In the genomic region with DNA sequence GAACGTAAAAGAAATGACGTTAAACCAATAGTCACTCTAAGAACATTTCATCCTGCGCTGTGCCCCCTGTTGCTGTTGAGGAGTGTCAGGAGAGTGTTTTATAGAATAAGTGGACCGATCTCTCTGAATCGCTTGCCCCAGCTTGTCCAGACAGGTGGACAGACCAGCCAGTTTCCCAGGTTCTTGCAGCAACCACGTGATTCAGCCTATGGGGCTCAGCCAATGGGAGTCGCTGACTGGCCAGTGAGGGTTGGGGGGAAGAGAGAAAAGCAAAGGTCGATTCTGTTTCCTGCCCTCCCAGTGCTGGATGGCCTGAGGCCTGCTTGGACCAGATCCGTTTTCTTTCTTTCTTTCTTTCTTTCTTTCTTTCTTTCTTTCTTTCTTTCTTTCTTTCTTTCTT, we compare ENCODE assay signal across 14 mouse cellular contexts. TPM values are rescaled to one million over a fixed set of nuclear protein-coding genes. Genes with fewer than 3 reads are reported as not detected.
DNase-seq lines count a peak whose midpoint lies in the region; ATAC-seq lines count a peak whose summit lies in the region.
"Had no signal": no experiment of that assay in that cellular context is flagged by ENCODE, and none has a peak within 500 bp of the region (broad histone marks: within the 10 kb centered on the region; RNA-seq: fewer than 3 reads in every experiment).

No protein-coding gene starts in this region.

- H3K4me2 ChIP-seq in heart, embryonic 11.5 days, result no peak overlapping the region; the same call in 1 of the 2 replicates
- H3K4me2 ChIP-seq in liver, embryonic 13.5 days, result no peak overlapping the region
- H3K4me2 ChIP-seq in liver, embryonic 12.5 days, result no peak overlapping the region
- H3K4me2 ChIP-seq: liver, embryonic 15.5 days; midbrain, embryonic 15.5 days; neural tube, embryonic 15.5 days had no signal

- no peaks in the 10 kb centered on the region for H3K36me3 ChIP-seq in heart, embryonic 11.5 days (ENCODE audit: control insufficient read depth, insufficient read depth, low read length)
- H3K36me3 ChIP-seq in liver, embryonic 13.5 days, result no peaks in the 10 kb centered on the region
- no peaks in the 10 kb centered on the region for H3K36me3 ChIP-seq in liver, embryonic 12.5 days
- H3K36me3 ChIP-seq: liver, embryonic 15.5 days; midbrain, embryonic 15.5 days; neural tube, embryonic 15.5 days had no signal

- H3K4me1 ChIP-seq in heart, embryonic 11.5 days (ENCODE audit: control insufficient read depth, insufficient read depth, low read length), result peaks cover 37% of the 10 kb centered on the region
- H3K4me1 ChIP-seq in liver, embryonic 13.5 days (replicated peaks), result peaks cover 6% of the 10 kb centered on the region; the same call in 1 of the 2 replicates
- H3K4me1 ChIP-seq in liver, embryonic 12.5 days, result no peaks in the 10 kb centered on the region

- H3K9ac ChIP-seq in heart, embryonic 11.5 days (ENCODE audit: low read depth, low read length), result no peak overlapping the region
- H3K9ac ChIP-seq in liver, embryonic 13.5 days, result no peak overlapping the region
- no peak overlapping the region for H3K9ac ChIP-seq in liver, embryonic 12.5 days
- H3K9ac ChIP-seq: forebrain, postnatal 0 days; liver, embryonic 15.5 days; midbrain, embryonic 15.5 days; neural tube, embryonic 15.5 days had no signal

- H3K4me3 ChIP-seq in heart, embryonic 11.5 days (ENCODE audit: low read depth, low read length), result no peak overlapping the region
- no peak overlapping the region for H3K4me3 ChIP-seq in liver, embryonic 13.5 days (replicated peaks)
- no peak overlapping the region for H3K4me3 ChIP-seq in liver, embryonic 12.5 days
- H3K4me3 ChIP-seq: liver, embryonic 15.5 days; midbrain, embryonic 15.5 days; neural tube, embryonic 15.5 days had no signal

- WGBS in heart, embryonic 11.5 days (ENCODE audit: insufficient replicate concordance), result 66% methylated on average over 9 of the region's 9 CpGs
- 55% methylated on average over 9 of the region's 9 CpGs for WGBS in liver, embryonic 13.5 days (ENCODE audit: insufficient replicate concordance)
- WGBS in liver, embryonic 12.5 days (ENCODE audit: insufficient replicate concordance), result 64% methylated on average over 9 of the region's 9 CpGs

- no peak for ATAC-seq in heart, embryonic 11.5 days (replicated peaks; ENCODE audit: insufficient number of reproducible peaks, low FRiP score, low TSS enrichment)
- ATAC-seq in liver, embryonic 13.5 days (ENCODE audit: low read depth), result peak; percentile 34; the same call in 1 of the 2 replicates
- ATAC-seq in liver, embryonic 12.5 days, result no peak
- ATAC-seq: forebrain, postnatal 0 days; midbrain, embryonic 15.5 days had no signal

- H3K9me3 ChIP-seq in heart, embryonic 11.5 days (replicated peaks; ENCODE audit: control insufficient read depth, low read length), result no peaks in the 10 kb centered on the region
- no peaks in the 10 kb centered on the region for H3K9me3 ChIP-seq in liver, embryonic 13.5 days (replicated peaks)
- no peaks in the 10 kb centered on the region for H3K9me3 ChIP-seq in liver, embryonic 12.5 days (replicated peaks)
- H3K9me3 ChIP-seq: liver, embryonic 15.5 days; midbrain, embryonic 15.5 days; neural tube, embryonic 15.5 days had no signal

- DNase-seq in heart, postnatal 4 days, result no peak
- no peak for DNase-seq in liver, embryonic 13.5 days
- peak; percentile 41 for DNase-seq in kidney, postnatal 14 days
- DNase-seq in urinary bladder, adult 2 months (ENCODE audit: low spot score), result peak; percentile 56
- no peak for DNase-seq in spleen, postnatal 10 days (ENCODE audit: low spot score in 2 of 2)
- DNase-seq in adrenal gland, postnatal 25 days, result no peak
- DNase-seq: forebrain, postnatal 0 days; layer of hippocampus, adult 9-11 months; thymus, adult 18-20 months had no signal

- no peaks in the 10 kb centered on the region for H3K27me3 ChIP-seq in heart, embryonic 11.5 days (ENCODE audit: control insufficient read depth, insufficient read depth, low read length)
- 0 out of 2 replicates have a peak, but pooled peaks cover 9% of the 10 kb centered on the region for H3K27me3 ChIP-seq in liver, embryonic 13.5 days
- peaks cover 10% of the 10 kb centered on the region; the same call in 1 of the 2 replicates for H3K27me3 ChIP-seq in liver, embryonic 12.5 days (replicated peaks)
- H3K27me3 ChIP-seq: neural tube, embryonic 15.5 days had no signal

- H3K27ac ChIP-seq in heart, embryonic 11.5 days (ENCODE audit: low read depth, low read length), result peak overlapping the region; percentile 83
- no peak overlapping the region for H3K27ac ChIP-seq in liver, embryonic 13.5 days
- H3K27ac ChIP-seq in liver, embryonic 12.5 days, result no peak overlapping the region
- H3K27ac ChIP-seq: liver, embryonic 15.5 days; midbrain, embryonic 15.5 days; neural tube, embryonic 15.5 days had no signal

RNA-seq across cellular contexts. Expression of a gene that starts 23.3 kb away (rescaled TPM):
- polyA plus RNA-seq in heart, embryonic 11.5 days (2014; fragmentation: Nextera tagmentation; extraction: Ambion mirVana), result 75.9 and 87.0 TPM in 2 replicates
- 10 to 100 TPM; 71.9 to 73.4 TPM for total RNA-seq in heart, postnatal 4 days (2021)
- polyA plus RNA-seq in liver, embryonic 13.5 days (2015; fragmentation: Nextera tagmentation; extraction: Ambion mirVana), result 4.3 and 5.1 TPM in 2 replicates
- polyA plus RNA-seq in liver, embryonic 12.5 days (2016; fragmentation: Nextera tagmentation; extraction: Ambion mirVana), result 5.9 and 7.0 TPM in 2 replicates
- polyA plus RNA-seq in urinary bladder, adult 2 months (2012; rRNA removed), result 88.0 and 114 TPM in 2 replicates
- total RNA-seq in adrenal gland, postnatal 25 days (2021), result 14.7 and 20.1 TPM in 2 replicates

Comparison
In these comparisons a context has a peak if more than half of its experiments do, and no peak if none do; other contexts are left out.
1. DNase-seq: peak in kidney, postnatal 14 days (single experiment) and urinary bladder, adult 2 months (single experiment); none in heart, postnatal 4 days (single experiment), liver, embryonic 13.5 days (single experiment), spleen, postnatal 10 days (0 of 2) and adrenal gland, postnatal 25 days (single experiment).